Mouse (Mus musculus) limb, embryonic 10.5 days (tissue): ENCODE measurements at regions not wholly inside any gene's neighbourhood (a gene's known extent, or its start where the extent isn't known, plus 50 kb on each side); places are given as distances from the start of the nearest gene placed in this dataset.

Experiments
- DNase-seq: peaks from one replicate; pipeline ENCODE4 v3.0.0-alpha.2; 2017; ENCODE audit warnings: low spot score
- H3K27ac ChIP-seq: fragments of 300-500 bp; sonication (generic); 2 replicates; pipeline ENCODE4 v1.5.1; 2016; ENCODE audit warnings: mild to moderate bottlenecking
- H3K27me3 ChIP-seq: fragments of 300-500 bp; sonication (generic); 2 replicates; pipeline ENCODE4 v1.6.1; 2016; ENCODE audit warnings: low read depth, mild to moderate bottlenecking; ENCODE audit not compliant: poor library complexity, severe bottlenecking
- H3K36me3 ChIP-seq: fragments of 300-500 bp; sonication (generic); 2 replicates; pipeline ENCODE4 v1.6.1; 2016; ENCODE audit warnings: mild to moderate bottlenecking, moderate library complexity
- H3K4me1 ChIP-seq: fragments of 300-500 bp; sonication (generic); 2 replicates; pipeline ENCODE4 v1.6.1; 2016
- H3K4me3 ChIP-seq: fragments of 300-500 bp; sonication (generic); 2 replicates; pipeline ENCODE4 v1.5.1; 2016; ENCODE audit warnings: mild to moderate bottlenecking, moderate library complexity
- H3K9me3 ChIP-seq: fragments of 300-500 bp; sonication (generic); replicated peaks from 2 replicates; pipeline ENCODE4 v1.6.1; 2016; ENCODE audit warnings: mild to moderate bottlenecking
- WGBS: fragments of 180-500 bp; shearing (Covaris S2); methylation state at CpG from one replicate; pipeline ENCODE4 v1.1.7; 2016; 5-methylcytosine and 5-hydroxymethylcytosine counted together

GRCm38 (mm10) chr2:72839673-72840072 lies 140.6 kb downstream of the Sp3 start:
- H3K27me3 ChIP-seq: no peaks in the 10 kb centered on the region
- no peaks in the 10 kb centered on the region for H3K9me3 ChIP-seq
- H3K36me3 ChIP-seq: no peaks in the 10 kb centered on the region
- H3K4me1 ChIP-seq: peaks cover 31% of the 10 kb centered on the region; the same call in 1 of the 2 replicates
- DNase-seq: no peak
- H3K27ac ChIP-seq: no peak overlapping the region
- 85% methylated on average over 5 of the region's 5 CpGs for WGBS
- no peak overlapping the region for H3K4me3 ChIP-seq

GRCm38 (mm10) chr2:72841367-72841766 lies 138.9 kb downstream of the Sp3 start:
- Histone ChIP-seq H3K4me1 (peaks cover 31% of the 10 kb centered on the region; the same call in 1 of the 2 replicates), H3K27me3 (no peaks in the 10 kb centered on the region), H3K36me3 (no peaks in the 10 kb centered on the region), H3K9me3 (no peaks in the 10 kb centered on the region), H3K27ac (no peak overlapping the region), H3K4me3 (no peak overlapping the region)
- DNase-seq: no peak
- WGBS: 90% methylated on average over 5 of the region's 5 CpGs

GRCm38 (mm10) chr2:72843610-72844009 lies 136.6 kb downstream of the Sp3 start:
- WGBS: 92% methylated on average over 2 of the region's 2 CpGs
- no peaks in the 10 kb centered on the region for H3K9me3 ChIP-seq
- no peak overlapping the region for H3K4me3 ChIP-seq
- H3K27ac ChIP-seq: no peak overlapping the region
- H3K36me3 ChIP-seq: no peaks in the 10 kb centered on the region
- peaks cover 20% of the 10 kb centered on the region; the same call in 1 of the 2 replicates for H3K4me1 ChIP-seq
- H3K27me3 ChIP-seq: no peaks in the 10 kb centered on the region
- no peak for DNase-seq

GRCm38 (mm10) chr2:72849441-72850192 lies 130.6 kb downstream of the Sp3 start:
- no peak overlapping the region for H3K27ac ChIP-seq
- no peaks in the 10 kb centered on the region for H3K36me3 ChIP-seq
- peaks cover 10% of the 10 kb centered on the region; the same call in 1 of the 2 replicates for H3K4me1 ChIP-seq
- no peak for DNase-seq
- no peak overlapping the region for H3K4me3 ChIP-seq
- WGBS: 64% methylated on average over 12 of the region's 12 CpGs
- no peaks in the 10 kb centered on the region for H3K9me3 ChIP-seq
- no peaks in the 10 kb centered on the region for H3K27me3 ChIP-seq

- no peak overlapping the region for H3K4me3 ChIP-seq
- no peaks in the 10 kb centered on the region for H3K36me3 ChIP-seq
- no peak for DNase-seq
- no peaks in the 10 kb centered on the region for H3K27me3 ChIP-seq
- peaks cover 10% of the 10 kb centered on the region; the same call in 1 of the 2 replicates for H3K4me1 ChIP-seq
- WGBS: 84% methylated on average over 4 of the region's 4 CpGs
- no peak overlapping the region for H3K27ac ChIP-seq
- H3K9me3 ChIP-seq: no peaks in the 10 kb centered on the region
These were observed 127.7 kb downstream of the Sp3 start for GRCm38 (mm10) chr2:72852509-72852908.

- WGBS: 92% methylated on average over 11 of the region's 11 CpGs
- Histone ChIP-seq H3K9me3 (no peaks in the 10 kb centered on the region), H3K4me3 (no peak overlapping the region), H3K27me3 (no peaks in the 10 kb centered on the region), H3K36me3 (no peaks in the 10 kb centered on the region), H3K4me1 (no peaks in the 10 kb centered on the region), H3K27ac (no peak overlapping the region)
- DNase-seq: no peak
These were observed 124.8 kb downstream of the Sp3 start for GRCm38 (mm10) chr2:72855276-72855970.

- Histone ChIP-seq H3K4me3 (no peak overlapping the region), H3K9me3 (no peaks in the 10 kb centered on the region), H3K4me1 (no peaks in the 10 kb centered on the region), H3K27me3 (no peaks in the 10 kb centered on the region), H3K36me3 (no peaks in the 10 kb centered on the region), H3K27ac (no peak overlapping the region; the same call in 1 of the 2 replicates)
- WGBS: 92% methylated on average over 13 of the region's 13 CpGs
- no peak for DNase-seq
These were observed 124.1 kb downstream of the Sp3 start for GRCm38 (mm10) chr2:72855971-72856755.

- no peaks in the 10 kb centered on the region for H3K36me3 ChIP-seq
- H3K9me3 ChIP-seq: no peaks in the 10 kb centered on the region
- peak; percentile 15 for DNase-seq
- H3K27ac ChIP-seq: no peak overlapping the region
- WGBS: 95% methylated on average over 5 of the region's 5 CpGs
- no peaks in the 10 kb centered on the region for H3K27me3 ChIP-seq
- no peaks in the 10 kb centered on the region for H3K4me1 ChIP-seq
- no peak overlapping the region for H3K4me3 ChIP-seq
These were observed 122.9 kb downstream of the Sp3 start for GRCm38 (mm10) chr2:72857377-72857776.

- no peak overlapping the region for H3K4me3 ChIP-seq
- 64% methylated on average over 19 of the region's 19 CpGs for WGBS
- peak; percentile 31 for DNase-seq
- H3K36me3 ChIP-seq: no peaks in the 10 kb centered on the region
- H3K9me3 ChIP-seq: no peaks in the 10 kb centered on the region
- H3K27me3 ChIP-seq: no peaks in the 10 kb centered on the region
- H3K4me1 ChIP-seq: peaks cover 8% of the 10 kb centered on the region
- H3K27ac ChIP-seq: no peak overlapping the region
These were observed 114.5 kb downstream of the Sp3 start for GRCm38 (mm10) chr2:72865462-72866365.

GRCm38 (mm10) chr2:72866366-72866688 lies 113.9 kb downstream of the Sp3 start:
- H3K27me3 ChIP-seq: no peaks in the 10 kb centered on the region
- no peak overlapping the region for H3K27ac ChIP-seq
- H3K36me3 ChIP-seq: no peaks in the 10 kb centered on the region
- WGBS: 47% methylated on average over 2 of the region's 2 CpGs
- no peaks in the 10 kb centered on the region for H3K9me3 ChIP-seq
- peak; percentile 28 for DNase-seq
- peaks cover 8% of the 10 kb centered on the region for H3K4me1 ChIP-seq
- no peak overlapping the region for H3K4me3 ChIP-seq

GRCm38 (mm10) chr2:72868173-72868572 lies 112.1 kb downstream of the Sp3 start:
- Histone ChIP-seq H3K4me1 (peaks cover 8% of the 10 kb centered on the region), H3K27me3 (no peaks in the 10 kb centered on the region), H3K4me3 (no peak overlapping the region), H3K9me3 (no peaks in the 10 kb centered on the region), H3K27ac (no peak overlapping the region), H3K36me3 (no peaks in the 10 kb centered on the region)
- no peak for DNase-seq
- 98% methylated on average over 3 of the region's 3 CpGs for WGBS

- no peaks in the 10 kb centered on the region for H3K9me3 ChIP-seq
- no peak overlapping the region for H3K27ac ChIP-seq
- 90% methylated on average over 5 of the region's 5 CpGs for WGBS
- H3K4me3 ChIP-seq: no peak overlapping the region
- DNase-seq: no peak
- no peaks in the 10 kb centered on the region for H3K27me3 ChIP-seq
- no peaks in the 10 kb centered on the region for H3K36me3 ChIP-seq
- no peaks in the 10 kb centered on the region for H3K4me1 ChIP-seq
These were observed 108.4 kb downstream of the Sp3 start for GRCm38 (mm10) chr2:72871836-72872235.
